Mouse (Mus musculus) small intestine, adult 2 months (tissue): ENCODE measurements around the gene Rsrp1.

Experiments
- CTCF ChIP-seq: fragments of 200-500 bp; IDR thresholded peaks from 2 replicates; pipeline ENCODE4 v1.5.1; 2012; ENCODE audit warnings: low read depth, mild to moderate bottlenecking, control low read depth, inconsistent platforms, low read length, moderate library complexity, mixed read lengths; ENCODE audit not compliant: insufficient replicate concordance, insufficient read length; ENCODE audit errors: extremely low read depth
- POLR2A ChIP-seq: fragments of 200-500 bp; IDR thresholded peaks from 2 replicates; pipeline ENCODE4 v1.6.1; 2012; ENCODE audit warnings: low read depth, mild to moderate bottlenecking, control low read depth, inconsistent platforms, low read length, moderate library complexity

DNA sequence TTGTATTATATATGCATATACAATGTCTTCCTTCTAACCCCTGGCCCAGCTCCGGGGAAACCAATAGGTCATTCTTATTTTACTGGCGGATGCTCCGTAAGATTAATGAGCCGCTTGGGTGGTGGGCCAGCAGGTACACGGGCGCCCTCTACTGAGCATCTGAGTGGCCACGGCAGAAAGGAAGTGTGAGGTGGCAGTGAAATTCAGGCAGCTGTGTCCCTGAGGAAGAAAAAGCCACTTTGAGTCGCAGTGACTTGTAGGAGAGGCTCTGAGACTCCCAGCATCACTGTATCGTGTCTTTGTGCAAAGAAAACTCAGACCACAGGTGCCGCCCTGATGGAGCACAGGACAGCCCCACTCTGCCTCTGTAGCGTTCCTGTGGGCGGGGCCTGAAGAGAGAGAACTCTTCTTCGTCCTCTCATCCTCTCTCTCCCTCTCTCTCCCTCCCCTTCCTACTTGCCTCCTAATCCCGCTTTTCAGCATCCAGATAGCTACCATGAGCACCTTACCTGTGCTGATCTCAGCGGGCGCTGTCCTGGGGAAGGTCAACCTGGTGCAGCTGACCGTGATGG, 43.9 kb upstream of the Rsrp1 start:
- TF ChIP-seq CTCF (peak; percentile 70; the same call in 1 of the 2 replicates), POLR2A (no peak)
